Mouse (Mus musculus) gastrocnemius, postnatal 14 days (tissue): ENCODE measurements at regions not wholly inside any gene's neighbourhood (a gene's known extent, or its start where the extent isn't known, plus 50 kb on each side); places are given as distances from the start of the nearest gene placed in this dataset.

Experiments
- DNase-seq: peaks from one replicate; pipeline ENCODE4 v3.0.0; 2021; ENCODE audit warnings: mixed read lengths
- intact Hi-C: fragments of 180-260 bp; cut with DNase I; formaldehyde crosslinking; loops from one replicate; pipeline ENCODE4 v1.15.1; 2025; ENCODE audit warnings: low total_unique reads

- intact Hi-C loops, result no loop called here
- no peak for DNase-seq
These were observed 118.4 kb downstream of the Gnat3 start for GRCm38 (mm10) chr5:18080761-18081160.

GRCm38 (mm10) chr5:18082219-18082618 lies 119.9 kb downstream of the Gnat3 start:
- intact Hi-C loops, result no loop called here
- DNase-seq, result no peak

GRCm38 (mm10) chr5:18083789-18084188 lies 121.4 kb downstream of the Gnat3 start:
- no peak for DNase-seq
- intact Hi-C loops, result no loop called here

- DNase-seq, result no peak
- intact Hi-C loops, result loop anchor here (5.0 kb wide), 1 partner anchor 357 kb away; no protein-coding TSS in a partner anchor
These were observed 123.1 kb downstream of the Gnat3 start for GRCm38 (mm10) chr5:18085456-18085855.

GRCm38 (mm10) chr5:18087919-18088445 lies 125.6 kb downstream of the Gnat3 start:
- intact Hi-C loops, result loop anchor here (5.0 kb wide), 1 partner anchor 354 kb away; no protein-coding TSS in a partner anchor
- no peak for DNase-seq

- no peak for DNase-seq
- intact Hi-C loops, result loop anchor here (5.0 kb wide), 1 partner anchor 352 kb away; no protein-coding TSS in a partner anchor
These were observed 127.6 kb downstream of the Gnat3 start for GRCm38 (mm10) chr5:18089956-18090355.

GRCm38 (mm10) chr5:18114905-18115689 lies 152.7 kb downstream of the Gnat3 start:
- no peak for DNase-seq
- intact Hi-C loops, result no loop called here

- DNase-seq, result no peak
- intact Hi-C loops, result no loop called here
These were observed 173.7 kb downstream of the Gnat3 start for GRCm38 (mm10) chr5:18135794-18136678.

GRCm38 (mm10) chr5:18137450-18138061 lies 175.2 kb downstream of the Gnat3 start:
- no peak for DNase-seq
- intact Hi-C loops, result no loop called here

GRCm38 (mm10) chr5:18152241-18152640 lies 189.9 kb downstream of the Gnat3 start:
- no peak for DNase-seq
- intact Hi-C loops, result no loop called here

- DNase-seq, result no peak
- intact Hi-C loops, result no loop called here
These were observed 191.4 kb downstream of the Gnat3 start for GRCm38 (mm10) chr5:18153703-18154102.

- no peak for DNase-seq
- intact Hi-C loops, result no loop called here
These were observed 196.6 kb downstream of the Gnai1 start for GRCm38 (mm10) chr5:18163515-18163914.

- no peak for DNase-seq
- intact Hi-C loops, result no loop called here
These were observed 182.3 kb downstream of the Gnai1 start for GRCm38 (mm10) chr5:18177810-18178209.

GRCm38 (mm10) chr5:18211395-18212057 lies 148.6 kb downstream of the Gnai1 start:
- intact Hi-C loops, result no loop called here
- DNase-seq, result no peak
